Mouse (Mus musculus) thymus, adult 2 months (tissue): Measurements from ENCODE around the gene Zmat5.

Experiments used
- CTCF ChIP-seq: fragments of 200-500 bp; IDR thresholded peaks from 2 replicates; pipeline ENCODE4 v1.5.1; 2012; ENCODE audit warnings: mild to moderate bottlenecking, control low read depth, low read length, moderate library complexity, borderline replicate concordance; ENCODE audit not compliant: control insufficient read depth, poor library complexity, insufficient read depth; ENCODE audit errors: extremely low read depth
- POLR2A ChIP-seq: fragments of 200-500 bp; IDR thresholded peaks from 2 replicates; pipeline ENCODE4 v1.6.1; 2012; ENCODE audit warnings: mild to moderate bottlenecking, low read length, control low read depth, moderate library complexity; ENCODE audit not compliant: control insufficient read depth, poor library complexity, insufficient read depth; ENCODE audit errors: extremely low read depth

GRCm38 (mm10) chr11:4752836-4753235, 48.4 kb downstream of the Zmat5 start:
- TF ChIP-seq CTCF (no peak), POLR2A (no peak)
